Comparison of ENCODE assay signal across 7 mouse cellular contexts in the genomic region with DNA sequence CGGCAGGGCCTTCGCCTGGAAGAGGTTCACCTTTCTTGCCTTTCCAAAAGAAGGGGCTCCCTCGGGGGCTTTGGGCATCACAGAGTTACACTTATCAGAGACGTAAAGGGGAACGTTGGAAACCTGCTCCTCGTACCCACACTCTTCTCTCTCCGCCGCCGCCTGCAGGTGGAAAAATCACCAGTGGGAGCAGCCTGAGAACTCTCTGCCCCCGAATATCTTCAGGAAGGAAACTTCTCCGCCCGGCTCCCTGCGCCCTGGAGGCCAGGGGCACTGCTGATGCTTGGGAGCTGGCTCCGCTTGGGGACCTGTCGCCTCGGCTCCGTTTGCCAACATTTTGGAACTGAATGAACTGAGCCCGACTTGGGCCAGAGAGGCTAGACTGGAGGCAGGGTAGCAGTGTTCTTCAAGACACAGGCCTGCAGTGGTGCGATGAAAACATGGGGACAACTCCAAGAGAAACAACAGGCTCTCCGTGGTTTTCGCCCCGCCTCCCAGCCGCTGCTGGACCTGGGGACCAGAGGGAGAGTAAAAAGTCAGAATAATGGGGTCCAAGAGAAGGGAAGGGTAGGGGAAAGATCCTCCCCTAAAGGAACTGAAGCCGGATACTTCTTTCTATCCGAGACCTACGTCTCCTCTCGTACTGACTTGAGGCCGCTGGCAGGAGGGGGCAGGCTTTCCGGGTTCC. TPM values are rescaled to one million over a fixed set of nuclear protein-coding genes. Genes with fewer than 3 reads are reported as not detected.
A peak's percentile ranks its signal among the peaks of the same experiment; 100 is the strongest.
DNase-seq lines count a peak whose midpoint lies in the region; ATAC-seq and TF ChIP-seq lines count a peak whose summit lies in the region.

No protein-coding gene starts in this region.

- peak; percentile 66 for DNase-seq in testis, postnatal 10 days (ENCODE audit: low spot score)
- DNase-seq in testis, postnatal 14 days (ENCODE audit: low spot score), result no peak
- peak; percentile 59 for DNase-seq in hindbrain, embryonic 10.5 days (ENCODE audit: low spot score)
- DNase-seq in right cerebral cortex, postnatal 25 days, result peak; percentile 21
- no peak for DNase-seq in gastrocnemius, adult 18-20 months (ENCODE audit: low spot score)

- H3K4me2 ChIP-seq in limb, embryonic 15.5 days, result peak overlapping the region; percentile 86

- 0 out of 2 replicates have a peak, but pooled peaks cover 4% of the 10 kb centered on the region for H3K4me1 ChIP-seq in embryonic fibroblast, embryonic 13.5 days (ENCODE audit: control insufficient read depth, insufficient read depth, low read length)
- peaks cover 89% of the 10 kb centered on the region for H3K4me1 ChIP-seq in hindbrain, embryonic 10.5 days (replicated peaks)
- H3K4me1 ChIP-seq in limb, embryonic 15.5 days, result peaks cover 20% of the 10 kb centered on the region

- TF ChIP-seq CTCF in embryonic fibroblast, embryonic 13.5 days (IDR thresholded peaks at IDR 0.05; ENCODE audit: borderline replicate concordance, insufficient read depth, low read length), result no peak

- under 1% methylated on average over 29 of the region's 29 CpGs for WGBS in hindbrain, embryonic 10.5 days
- 1% methylated on average over 29 of the region's 29 CpGs for WGBS in limb, embryonic 15.5 days

- H3K9ac ChIP-seq in limb, embryonic 15.5 days, result peak overlapping the region; percentile 41

- H3K9me3 ChIP-seq in hindbrain, embryonic 10.5 days, result no peaks in the 10 kb centered on the region
- no peaks in the 10 kb centered on the region for H3K9me3 ChIP-seq in limb, embryonic 15.5 days

- peak overlapping the region; percentile 59 for H3K4me3 ChIP-seq in embryonic fibroblast, embryonic 13.5 days (ENCODE audit: insufficient read depth, low read length)
- H3K4me3 ChIP-seq in hindbrain, embryonic 10.5 days, result peak overlapping the region; percentile 72
- peak overlapping the region; percentile 73 for H3K4me3 ChIP-seq in limb, embryonic 15.5 days

- H3K27ac ChIP-seq in embryonic fibroblast, embryonic 13.5 days (ENCODE audit: insufficient read depth, low read length), result peak overlapping the region; percentile 93
- H3K27ac ChIP-seq in hindbrain, embryonic 10.5 days, result peak overlapping the region; percentile 96
- peak overlapping the region; percentile 98 for H3K27ac ChIP-seq in limb, embryonic 15.5 days

- no peak; the same call in 1 of the 2 replicates for ATAC-seq in limb, embryonic 15.5 days (ENCODE audit: insufficient number of reproducible peaks, low FRiP score, low TSS enrichment, low read depth)

- peak; percentile 36; the same call in 1 of the 2 replicates for TF ChIP-seq POLR2A in embryonic fibroblast, embryonic 13.5 days (IDR thresholded peaks at IDR 0.05; ENCODE audit: low read depth, low read length)

- peaks cover 17% of the 10 kb centered on the region; the same call in 1 of the 2 replicates for H3K36me3 ChIP-seq in hindbrain, embryonic 10.5 days
- H3K36me3 ChIP-seq in limb, embryonic 15.5 days, result 0 out of 2 replicates have a peak, but pooled peaks cover 10% of the 10 kb centered on the region

- peaks cover 77% of the 10 kb centered on the region for H3K27me3 ChIP-seq in hindbrain, embryonic 10.5 days (ENCODE audit: insufficient read depth, poor library complexity, severe bottlenecking)
- H3K27me3 ChIP-seq in limb, embryonic 15.5 days, result peaks cover 6% of the 10 kb centered on the region; the same call in 1 of the 2 replicates

RNA-seq across cellular contexts. Expression of a gene that starts 5.9 kb away (rescaled TPM):
- polyA plus RNA-seq in embryonic fibroblast, embryonic 13.5 days (2011; ENCODE audit: insufficient read length, low read depth, missing spikeins), result 90.9 and 112 TPM in 2 replicates
- 31.2 and 38.8 TPM in 2 replicates for polyA plus RNA-seq in hindbrain, embryonic 10.5 days (2016; fragmentation: Nextera tagmentation; extraction: Ambion mirVana)
- polyA plus RNA-seq in limb, embryonic 15.5 days (2015; fragmentation: Nextera tagmentation; extraction: Ambion mirVana), result 100 and 102 TPM in 2 replicates
- 1 to 10 TPM; 3.4 to 5.6 TPM for total RNA-seq in gastrocnemius, adult 18-20 months (2021)

Comparison
In these comparisons a context has a peak if more than half of its experiments do, and no peak if none do; other contexts are left out.
1. DNase-seq: peak in testis, postnatal 10 days (single experiment), hindbrain, embryonic 10.5 days (single experiment) and right cerebral cortex, postnatal 25 days (single experiment); none in testis, postnatal 14 days (single experiment) and gastrocnemius, adult 18-20 months (single experiment).
2. Peak in every context shown above with its lines, with median percentiles within 50 percentile points of each other: H3K27ac ChIP-seq and H3K4me3 ChIP-seq.